Mouse (Mus musculus) heart, adult 2 months (tissue): ENCODE data around the gene Sema7a.

Source experiments
- CTCF ChIP-seq: fragments of 200-600 bp; IDR thresholded peaks from 2 replicates; pipeline ENCODE4 v1.8.1; 2022; ENCODE audit warnings: antibody characterized with exemption, mild to moderate bottlenecking, moderate library complexity
- POLR2A ChIP-seq: fragments of 200-500 bp; IDR thresholded peaks from 2 replicates; pipeline ENCODE4 v1.6.1; 2011; ENCODE audit warnings: mild to moderate bottlenecking, low read depth, low read length, control low read depth; ENCODE audit not compliant: insufficient read depth

DNA sequence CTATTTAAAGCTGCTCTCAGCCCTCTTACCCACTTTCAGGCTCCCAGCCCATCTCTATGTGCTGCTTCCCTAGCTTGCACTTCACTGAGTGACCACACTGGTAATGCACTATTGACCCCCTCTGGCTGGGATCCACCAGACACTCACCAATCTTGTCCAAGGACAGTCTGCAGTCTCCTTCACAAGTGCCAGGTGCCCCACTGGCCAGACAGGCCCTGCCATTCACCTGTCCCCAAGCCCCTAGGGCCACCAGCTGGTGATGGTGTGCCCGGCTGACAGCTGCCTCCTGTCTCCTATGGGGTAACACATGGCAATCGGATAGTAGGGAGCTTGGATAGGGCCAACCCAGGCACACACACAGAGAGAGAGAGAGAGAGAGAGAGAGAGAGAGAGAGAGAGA lies 2.1 kb downstream of the Sema7a start:
- TF ChIP-seq POLR2A (no peak), CTCF (0 out of 2 replicates have a peak, but pooled peaks have one; percentile 4)
